Mouse (Mus musculus) WW6 (cell line): ENCODE results near the gene Olfr665.
"Not testable (repeated sequence)": the region's sequence is repeated elsewhere in the genome, so short reads cannot be mapped to it uniquely, and the experiment has no call there.

Source experiments
- DNase-seq: peaks from one replicate; pipeline ENCODE4 v3.0.0-alpha.2; 2013; ENCODE audit warnings: low read depth, low spot score

Olfr665 gene

GRCm38 (mm10) chr7:104877731-104878130 is at the start of gene Olfr665:
Gene Olfr665 (plus strand): TSS chr7:104878031.
- DNase-seq, result no peak

- DNase-seq, result no peak
Measured at GRCm38 (mm10) chr7:104842503-104842902, 35.3 kb upstream of the Olfr665 start, which contains the start of gene Usp17lb. Gene Usp17lb (minus strand): TSS chr7:104842603.

- no peak for DNase-seq
Measured at GRCm38 (mm10) chr7:104843731-104844287, 34.0 kb upstream of the Olfr665 start.

- not testable (repeated sequence) for DNase-seq
Measured at GRCm38 (mm10) chr7:104851546-104851945, 26.3 kb upstream of the Olfr665 start.

GRCm38 (mm10) chr7:104855248-104855750 is 22.5 kb upstream of the Olfr665 start:
- DNase-seq, result no peak

- DNase-seq, result not testable (repeated sequence)
Measured at GRCm38 (mm10) chr7:104856709-104857108, 21.1 kb upstream of the Olfr665 start, which contains the start of gene Usp17la. Gene Usp17la (plus strand): TSS chr7:104857009.

- no peak for DNase-seq
Measured at GRCm38 (mm10) chr7:104857683-104858082, 20.1 kb upstream of the Olfr665 start.

- DNase-seq, result no peak
Measured at GRCm38 (mm10) chr7:104861381-104861780, 16.4 kb upstream of the Olfr665 start.

- no peak for DNase-seq
Measured at GRCm38 (mm10) chr7:104895852-104896251, 18.0 kb downstream of the Olfr665 start, which contains the start of gene Olfr666. Gene Olfr666 (minus strand): TSS chr7:104895952.

GRCm38 (mm10) chr7:104921382-104921781 is 43.6 kb downstream of the Olfr665 start, which contains the start of gene Olfr667:
Gene Olfr667 (minus strand): TSS chr7:104921482.
- no peak for DNase-seq

- DNase-seq, result no peak
Measured at GRCm38 (mm10) chr7:104927957-104928356, 50.1 kb downstream of the Olfr665 start, which contains the start of gene Olfr668. Gene Olfr668 (minus strand): TSS chr7:104928057.
